Mouse (Mus musculus) left cerebral cortex, adult 9 months (tissue): Measurements from ENCODE around the gene Golm1.

ENCODE experiments used
- DNase-seq, 2 experiments: peaks; one replicate each; pipeline ENCODE4 v3.0.0; 2022; ENCODE audit warnings: low spot score in 2 of 2

Golm1 gene

GRCm38 (mm10) chr13:59647484-59647883, 28.1 kb downstream of the Golm1 start:
- DNase-seq: no peak

GRCm38 (mm10) chr13:59646674-59647244, 28.9 kb downstream of the Golm1 start:
- peak in 1 of 2 experiments; percentile 31 for DNase-seq

- no peak for DNase-seq
These were observed 30.1 kb downstream of the Golm1 start for GRCm38 (mm10) chr13:59645491-59645890.

- no peak for DNase-seq
These were observed 32.8 kb downstream of the Golm1 start for GRCm38 (mm10) chr13:59642818-59643217.

- no peak for DNase-seq
These were observed 35.5 kb downstream of the Golm1 start for GRCm38 (mm10) chr13:59640178-59640440.

- DNase-seq: no peak
These were observed 36.0 kb downstream of the Golm1 start for GRCm38 (mm10) chr13:59639368-59640177.

- no peak for DNase-seq
These were observed 37.8 kb downstream of the Golm1 start for GRCm38 (mm10) chr13:59637800-59638199.

GRCm38 (mm10) chr13:59634637-59635036, 41.0 kb downstream of the Golm1 start:
- DNase-seq: no peak

GRCm38 (mm10) chr13:59626739-59627138, 48.9 kb downstream of the Golm1 start:
- no peak for DNase-seq

GRCm38 (mm10) chr13:59624903-59625302, 50.7 kb downstream of the Golm1 start:
- peak in 1 of 2 experiments; percentile 32 for DNase-seq

- DNase-seq: no peak
These were observed 51.2 kb downstream of the Golm1 start for GRCm38 (mm10) chr13:59624389-59624788.

- DNase-seq: no peak
These were observed 53.7 kb downstream of the Golm1 start for GRCm38 (mm10) chr13:59621643-59622489.

- no peak for DNase-seq
These were observed 57.1 kb downstream of the Golm1 start for GRCm38 (mm10) chr13:59618463-59618862.

- DNase-seq: no peak
These were observed 60.1 kb downstream of the Golm1 start for GRCm38 (mm10) chr13:59615554-59615953.

GRCm38 (mm10) chr13:59615152-59615551, 60.5 kb downstream of the Golm1 start:
- no peak for DNase-seq

GRCm38 (mm10) chr13:59613868-59614267, 61.7 kb downstream of the Golm1 start:
- DNase-seq: no peak

- DNase-seq: no peak
These were observed 65.2 kb downstream of the Golm1 start for GRCm38 (mm10) chr13:59610437-59610836.

GRCm38 (mm10) chr13:59609885-59610284, 65.7 kb downstream of the Golm1 start:
- no peak for DNase-seq

- no peak for DNase-seq
These were observed 70.2 kb downstream of the Golm1 start for GRCm38 (mm10) chr13:59605221-59605922.

GRCm38 (mm10) chr13:59604511-59604910, 71.1 kb downstream of the Golm1 start:
- no peak for DNase-seq

- DNase-seq: no peak
These were observed 72.5 kb downstream of the Golm1 start for GRCm38 (mm10) chr13:59603096-59603495.

- DNase-seq: no peak
These were observed 83.0 kb downstream of the Golm1 start for GRCm38 (mm10) chr13:59592630-59593029.
